Mouse (Mus musculus): ENCODE results near the gene Mlxip.
A peak's percentile ranks its signal among the peaks of the same experiment; 100 is the strongest.

Mlxip gene

DNA sequence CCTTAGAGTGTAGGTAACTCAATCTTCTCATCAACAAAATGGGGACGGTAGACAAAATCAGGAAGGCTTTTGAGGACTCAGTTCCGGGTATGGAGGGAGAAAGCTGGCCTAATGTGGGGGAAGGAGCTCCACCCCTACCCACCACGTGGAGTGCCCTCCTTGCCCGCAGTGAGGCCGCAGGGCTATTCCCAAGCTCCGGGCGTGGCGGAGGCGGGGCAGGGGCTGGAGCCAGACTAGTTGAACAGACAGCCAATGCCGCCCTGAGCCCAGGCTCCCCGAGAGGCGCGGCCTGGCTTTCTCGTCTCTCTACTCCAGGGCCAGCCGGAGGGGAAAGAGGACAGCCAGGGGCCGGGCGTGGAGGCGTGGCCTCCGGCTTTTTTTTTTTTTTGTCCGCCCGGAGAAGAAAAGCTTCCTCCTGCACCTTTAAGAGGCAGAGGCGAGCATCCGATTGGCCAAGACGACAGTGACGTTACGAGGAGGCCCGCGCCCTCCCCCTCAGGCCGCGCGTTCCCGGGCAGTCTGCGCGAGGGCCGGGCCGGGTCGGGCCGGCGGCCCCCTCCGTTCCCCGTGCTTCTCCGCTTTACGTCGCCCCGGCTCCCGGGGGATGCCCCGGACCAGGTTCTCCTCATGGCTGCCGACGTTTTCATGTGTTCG lies at the start of gene Mlxip:
Gene Mlxip (plus strand): TSS at position 496 of the 654 bp plus-strand sequence.
- DNase-seq (ENCODE audit: low read depth, low spot score) = peak; percentile 97

DNA sequence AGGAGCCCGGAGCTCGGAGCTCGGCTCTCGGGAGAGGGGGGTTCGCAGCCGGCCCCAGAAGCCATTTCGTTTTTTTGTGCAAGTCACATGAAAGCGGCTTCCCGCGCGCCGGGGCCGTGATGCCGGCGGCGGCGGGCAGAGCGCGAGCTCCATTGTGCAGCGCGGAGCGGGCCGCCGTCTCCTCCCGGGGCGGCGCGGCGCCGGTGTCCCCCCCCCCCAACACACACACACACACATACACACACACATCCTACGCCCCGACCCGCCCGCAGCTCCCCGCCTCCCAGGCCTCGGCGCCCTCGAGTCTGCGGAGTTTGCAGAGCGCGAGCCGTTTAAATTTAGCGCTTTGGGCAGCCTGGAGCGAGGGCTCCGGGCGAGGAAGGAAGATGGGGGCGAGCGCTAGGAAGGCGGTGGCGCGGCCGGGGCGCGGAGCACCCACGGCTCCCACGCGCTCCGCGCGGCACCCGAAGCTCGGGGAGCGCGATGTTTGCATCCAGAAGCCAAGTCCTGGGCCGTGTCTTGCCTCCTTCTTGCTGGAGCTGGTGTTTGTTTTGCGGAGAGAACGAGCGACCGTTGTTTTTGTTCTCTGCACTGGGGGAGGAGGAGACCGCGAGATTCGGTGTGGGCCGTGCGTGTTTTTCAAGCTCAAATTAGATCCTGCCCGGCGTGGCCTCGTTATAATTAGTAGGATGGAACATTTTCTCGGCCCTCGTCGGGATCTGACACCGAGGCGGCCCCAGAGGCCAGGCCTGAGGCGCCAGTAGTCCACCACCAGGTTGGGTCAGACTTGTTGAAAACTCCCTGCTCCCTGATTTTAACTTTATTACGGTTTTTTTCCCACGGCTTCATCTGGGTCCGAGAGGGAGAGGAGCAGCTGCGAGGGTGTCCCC lies 49.4 kb upstream of the Mlxip start:
- DNase-seq (ENCODE audit: low read depth, low spot score) = peak; percentile 78

DNA sequence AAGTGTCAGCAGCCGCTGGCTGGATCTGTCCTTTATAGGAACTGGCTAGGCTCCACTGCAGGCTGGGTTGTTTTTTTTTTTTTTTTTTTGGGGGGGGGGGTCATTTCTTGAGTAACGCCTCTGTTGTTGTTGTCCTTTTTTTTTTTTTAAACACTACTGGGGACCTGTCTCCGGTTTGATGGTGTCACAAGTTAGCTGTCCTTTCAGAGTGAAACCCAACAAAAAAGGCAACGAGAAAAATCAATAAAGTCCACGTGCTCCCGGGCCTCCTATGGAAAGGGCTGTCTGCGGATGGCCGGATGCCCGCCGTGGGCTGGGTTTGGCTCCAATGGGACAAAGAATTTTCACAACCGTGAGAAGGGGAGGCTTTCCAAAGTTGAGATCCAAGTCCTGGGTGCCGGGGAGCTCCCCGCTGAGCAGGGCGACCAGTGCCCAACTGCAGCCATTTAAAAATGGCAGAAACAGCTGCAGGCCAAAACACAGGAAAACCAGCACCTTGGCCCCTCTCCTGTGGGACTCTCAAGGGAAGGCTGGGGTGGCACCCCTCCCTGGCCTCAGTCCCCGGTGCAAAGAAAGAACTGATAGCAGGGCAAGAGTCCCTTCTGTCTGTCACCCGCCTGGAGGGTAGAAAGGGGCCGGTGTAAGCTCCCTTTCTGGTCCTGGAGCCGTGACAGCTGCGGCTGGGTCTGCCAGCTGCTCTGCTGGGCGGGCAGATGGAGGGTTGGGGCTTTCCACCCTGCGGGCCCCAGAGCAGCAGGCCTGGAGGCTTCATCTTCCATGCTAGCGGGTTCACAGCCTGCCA lies 48.5 kb upstream of the Mlxip start:
- peak; percentile 92 for DNase-seq (ENCODE audit: low read depth, low spot score)

DNA sequence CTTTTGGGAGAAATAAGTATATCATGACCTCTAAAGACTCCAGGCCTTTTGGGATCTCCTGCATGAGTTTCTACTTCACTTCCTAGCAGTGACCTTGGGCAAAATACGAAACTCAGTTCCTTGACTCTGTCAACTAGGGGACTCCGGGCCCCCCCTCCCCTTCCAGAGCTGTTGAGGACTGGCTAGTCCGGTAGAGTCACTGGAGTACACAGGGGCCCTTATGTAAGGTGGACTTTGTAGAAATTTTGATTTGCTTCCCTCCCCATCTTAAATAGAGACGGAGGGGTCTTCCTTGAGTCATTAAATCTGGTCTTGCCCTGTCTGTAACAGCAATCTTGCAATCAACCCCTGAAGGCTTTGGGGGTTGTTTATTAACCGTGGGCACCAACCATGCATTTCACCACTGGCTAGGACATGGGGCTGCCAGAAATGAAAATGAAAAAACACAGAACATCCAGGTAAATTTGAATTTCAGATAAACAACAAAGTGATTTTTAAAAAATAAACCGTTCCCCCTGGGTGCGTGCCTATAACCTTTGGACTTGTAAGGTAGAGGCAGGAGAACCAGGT lies 47.8 kb upstream of the Mlxip start:
- no peak for DNase-seq (ENCODE audit: low read depth, low spot score)

DNA sequence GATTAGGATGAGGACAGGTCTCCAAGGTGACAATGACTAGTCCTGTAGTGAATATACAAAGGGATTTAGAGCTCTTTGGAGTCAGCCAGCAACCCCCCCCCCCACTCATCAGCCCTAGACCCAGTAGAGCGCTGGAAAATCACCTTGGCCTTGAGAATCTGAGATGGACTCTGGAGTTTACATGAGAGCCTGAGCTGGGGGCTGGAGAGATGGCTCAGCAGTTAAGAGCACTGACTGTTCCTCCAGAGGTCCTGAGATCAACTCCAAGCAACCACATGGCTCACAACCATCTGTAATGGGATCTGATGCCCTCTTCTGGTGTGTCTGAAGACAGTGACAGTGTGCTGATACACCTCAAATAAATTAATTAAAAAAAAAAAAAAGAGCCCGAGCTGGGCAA lies 46.6 kb upstream of the Mlxip start:
- DNase-seq (ENCODE audit: low read depth, low spot score) = no peak

DNA sequence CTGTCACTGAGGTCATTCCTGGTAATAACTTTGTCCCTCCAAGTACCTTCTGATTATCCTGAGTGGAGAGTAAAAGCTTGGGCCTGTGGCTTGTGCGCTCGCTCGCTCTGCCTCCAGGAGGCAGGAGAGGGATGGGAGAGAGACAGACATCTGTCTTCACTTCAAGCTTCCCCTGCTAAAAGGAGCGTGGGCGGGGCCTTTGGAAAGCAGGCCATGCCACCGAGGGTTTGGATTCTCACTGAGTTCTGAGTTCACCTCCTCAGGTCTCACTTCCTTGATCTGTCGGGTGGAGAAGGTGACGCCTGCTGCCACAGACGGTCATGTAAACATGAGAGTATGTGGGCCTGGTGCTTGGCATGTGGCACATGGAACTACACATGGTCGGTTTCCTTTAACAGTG lies 44.2 kb upstream of the Mlxip start:
- DNase-seq (ENCODE audit: low read depth, low spot score) = peak; percentile 56

DNA sequence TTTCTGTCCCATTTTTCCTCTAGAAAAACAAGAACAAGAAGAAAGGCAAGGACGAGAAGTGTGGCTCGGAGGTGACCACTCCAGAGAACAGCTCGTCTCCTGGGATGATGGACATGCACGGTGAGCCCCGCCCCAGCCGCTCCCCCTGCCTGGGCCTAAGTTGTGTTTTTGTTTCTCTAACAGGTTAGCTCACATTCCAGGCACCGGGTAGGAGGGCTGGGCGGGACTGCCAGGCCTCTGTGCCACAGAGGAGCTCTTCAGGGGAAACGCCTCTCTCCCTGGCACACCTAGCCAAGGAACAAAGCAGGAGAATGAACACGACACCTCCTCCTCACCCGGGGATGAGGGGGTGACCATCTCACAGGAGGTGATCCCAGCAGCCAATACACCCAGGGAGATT lies 38.7 kb upstream of the Mlxip start:
- DNase-seq (ENCODE audit: low read depth, low spot score) = no peak

DNA sequence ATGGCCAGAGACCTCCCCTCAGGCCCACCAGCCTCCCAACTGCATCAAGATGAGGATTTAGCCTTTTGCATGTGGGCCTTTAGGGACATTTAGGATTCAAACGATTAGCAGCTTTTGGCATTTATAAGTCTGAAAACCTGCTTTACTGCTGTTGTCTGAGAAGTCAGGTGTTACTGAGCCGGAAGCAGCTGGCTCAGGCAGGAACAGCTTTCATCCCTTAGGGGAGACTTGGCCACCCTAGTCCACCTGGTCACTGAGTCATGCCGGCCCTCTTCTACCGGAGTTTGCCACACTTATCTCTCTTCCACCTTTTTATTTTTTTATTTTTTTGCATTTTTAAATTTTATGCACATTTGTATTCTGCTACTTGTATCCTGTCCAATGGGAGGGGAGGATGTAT lies 37.3 kb upstream of the Mlxip start:
- no peak for DNase-seq (ENCODE audit: low read depth, low spot score)

DNA sequence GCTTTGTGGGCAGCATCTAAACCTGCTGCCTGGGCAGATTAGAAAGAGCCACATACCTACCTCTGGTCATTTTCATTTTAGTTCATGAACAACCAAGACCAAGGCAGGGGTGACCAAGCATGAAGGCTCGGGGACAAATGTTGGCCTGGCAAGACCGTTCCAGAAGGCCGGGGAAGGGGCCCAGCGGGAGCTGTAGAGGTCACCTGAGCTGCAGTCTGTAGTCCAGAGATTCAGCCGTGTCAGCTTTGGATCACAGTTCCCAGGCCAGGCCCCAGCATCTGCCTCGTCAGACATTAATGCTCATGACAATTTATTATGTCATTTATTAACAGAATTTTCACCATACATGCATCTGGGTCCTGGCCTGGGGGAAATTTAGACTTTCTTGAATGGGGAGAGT lies 35.2 kb upstream of the Mlxip start:
- no peak for DNase-seq (ENCODE audit: low read depth, low spot score)

DNA sequence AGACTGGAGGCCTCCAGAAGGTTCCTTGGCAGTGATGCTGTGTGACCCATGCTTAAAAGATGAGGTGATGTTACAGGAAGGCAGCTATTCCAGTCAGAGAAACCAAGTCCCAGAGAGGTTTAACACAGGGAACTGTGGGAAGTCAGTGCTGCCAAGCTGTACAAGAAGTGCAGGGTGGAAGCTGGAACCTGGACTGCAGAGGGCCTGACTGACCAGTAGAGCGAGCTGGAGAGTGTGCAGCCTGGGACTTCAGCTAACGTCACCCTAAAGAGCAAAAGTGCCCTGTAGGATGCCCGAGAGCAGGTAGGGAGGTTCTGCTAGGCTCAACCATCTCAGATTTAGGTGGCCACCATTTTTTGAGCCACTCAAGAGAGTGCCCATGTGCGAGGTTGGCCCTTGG lies 31.7 kb upstream of the Mlxip start:
- DNase-seq (ENCODE audit: low read depth, low spot score) = no peak

DNA sequence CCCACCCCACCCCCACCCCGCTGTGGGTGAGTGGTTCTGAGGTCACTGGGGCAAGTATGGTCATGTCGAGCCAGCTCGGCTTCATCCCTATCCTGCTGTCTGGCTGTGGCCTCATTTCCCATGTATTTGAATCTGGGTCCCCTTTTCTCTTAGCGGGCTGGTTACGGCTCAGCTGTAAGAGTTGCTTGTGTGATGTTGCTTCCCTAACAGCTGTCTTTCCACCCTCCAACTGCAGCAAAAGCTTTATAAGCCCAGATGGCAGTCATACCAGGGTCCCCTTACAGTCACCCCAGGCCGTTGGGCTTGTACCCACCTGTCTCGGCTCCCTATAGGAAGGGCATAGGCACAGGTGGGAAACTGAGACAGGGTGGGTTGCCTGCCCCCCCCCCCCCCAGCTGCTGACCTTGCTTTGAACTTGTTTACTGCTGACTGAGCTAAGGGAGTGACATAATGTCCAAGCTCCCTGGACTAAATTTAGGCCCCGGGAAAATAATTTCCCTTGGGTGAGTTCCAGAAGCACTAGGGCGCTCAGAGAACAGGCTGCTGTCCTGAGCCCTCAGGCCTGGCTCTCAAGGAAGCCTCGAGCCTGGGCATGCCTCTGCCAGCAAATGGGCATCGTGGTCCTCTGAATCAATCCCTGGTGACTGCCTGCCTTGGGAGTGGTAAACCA lies 30.2 kb upstream of the Mlxip start:
- no peak for DNase-seq (ENCODE audit: low read depth, low spot score)

DNA sequence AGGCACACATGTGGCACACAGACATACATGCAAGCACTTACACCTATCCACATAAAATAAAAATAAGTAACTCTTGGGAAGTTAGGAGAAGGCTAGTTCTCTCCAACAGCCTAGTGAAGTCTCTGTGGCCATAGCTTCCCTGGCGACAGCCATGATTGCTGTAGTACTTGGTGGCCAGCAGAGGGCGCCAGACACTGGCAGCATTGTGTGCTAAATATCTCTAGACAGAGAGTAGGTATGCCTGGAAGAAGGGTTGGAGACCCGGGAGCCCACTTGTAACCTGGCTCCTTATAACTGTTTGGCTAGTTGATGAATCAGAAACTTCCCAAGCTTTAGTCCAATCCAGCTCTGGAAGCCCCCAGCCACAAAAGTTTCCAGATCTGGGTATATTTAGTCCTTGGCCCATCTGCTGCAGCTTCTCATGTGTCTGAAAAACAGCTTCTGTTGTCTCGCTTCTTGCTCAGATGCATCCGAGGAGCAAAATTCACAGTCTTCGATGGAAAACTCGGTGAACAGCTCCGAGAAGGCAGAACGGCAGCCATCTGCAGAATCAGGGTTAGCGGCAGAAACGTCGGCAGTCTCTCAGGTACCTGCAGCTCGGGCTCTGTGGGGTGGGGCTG lies 25.6 kb upstream of the Mlxip start:
- DNase-seq (ENCODE audit: low read depth, low spot score) = peak; percentile 60

DNA sequence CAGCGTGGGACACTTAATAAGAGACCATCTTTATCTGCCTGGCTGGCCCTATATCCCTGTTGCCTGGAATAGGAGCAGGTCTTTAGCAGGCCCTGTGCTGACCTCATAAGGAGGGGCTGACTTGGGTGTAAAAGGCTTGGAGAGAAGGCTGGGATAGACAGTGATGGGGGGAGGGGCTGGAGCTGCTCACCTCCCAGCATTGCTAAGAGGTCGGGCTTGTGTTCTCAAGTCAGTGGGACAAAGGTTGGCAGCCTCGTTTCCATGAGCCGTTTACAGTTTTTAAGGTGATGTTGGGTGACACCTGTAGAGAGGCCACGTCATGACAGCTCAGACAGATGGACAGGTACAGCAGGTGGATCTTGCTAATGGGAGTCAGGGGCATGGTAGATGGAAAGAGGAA lies 24.5 kb upstream of the Mlxip start:
- no peak for DNase-seq (ENCODE audit: low read depth, low spot score)

DNA sequence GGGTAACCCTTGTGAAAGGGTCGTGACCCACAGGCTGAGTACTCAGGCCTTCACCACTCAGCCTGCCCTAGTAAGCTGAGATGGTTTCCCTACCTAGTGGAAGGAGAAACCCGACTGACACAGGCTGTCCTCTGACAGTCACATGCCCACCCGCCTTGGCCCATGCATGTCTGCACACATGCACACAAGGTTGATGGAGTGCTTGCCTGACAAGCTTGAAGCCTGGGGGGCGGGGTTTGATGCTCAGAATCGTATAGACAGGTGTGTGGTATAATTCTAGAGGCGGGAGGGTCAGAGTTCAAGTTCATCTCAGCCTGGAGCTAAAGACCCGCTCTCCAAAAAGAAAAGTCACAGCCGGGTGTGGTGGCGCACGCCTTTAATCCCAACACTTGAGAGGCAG lies 19.3 kb upstream of the Mlxip start:
- DNase-seq (ENCODE audit: low read depth, low spot score) = no peak

DNA sequence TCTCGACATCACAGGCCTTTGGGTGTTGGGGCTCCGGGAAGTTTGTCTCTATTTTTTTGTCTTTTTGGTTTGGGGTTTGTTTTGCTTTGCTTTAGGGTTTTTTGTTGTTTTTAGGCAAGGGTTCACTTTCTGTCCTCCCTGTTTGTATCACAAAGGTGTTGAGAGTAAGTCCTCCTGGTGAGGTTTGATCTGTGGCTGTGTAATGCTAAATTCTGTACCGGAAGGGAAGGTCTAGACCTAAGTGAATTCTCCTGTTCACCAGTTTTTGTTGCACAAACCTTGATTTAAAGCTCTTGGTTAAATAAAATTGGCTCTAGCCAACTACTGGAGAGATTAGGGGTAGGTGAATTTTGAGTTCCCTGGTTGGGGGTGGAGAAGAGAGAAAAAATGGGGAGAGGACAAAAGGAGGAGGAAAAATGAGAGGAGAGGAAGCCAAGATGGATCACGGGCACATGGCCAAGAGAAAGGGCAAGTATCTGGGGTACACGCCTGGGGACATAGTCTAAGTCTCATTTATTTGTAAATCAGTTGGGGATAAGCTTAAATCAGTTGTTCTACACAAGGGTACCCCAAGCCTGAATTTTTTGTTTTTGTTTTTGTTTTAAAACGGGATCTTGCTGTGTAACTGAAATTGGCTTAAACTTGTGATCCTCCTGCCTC lies 18.7 kb upstream of the Mlxip start:
- DNase-seq (ENCODE audit: low read depth, low spot score) = no peak

DNA sequence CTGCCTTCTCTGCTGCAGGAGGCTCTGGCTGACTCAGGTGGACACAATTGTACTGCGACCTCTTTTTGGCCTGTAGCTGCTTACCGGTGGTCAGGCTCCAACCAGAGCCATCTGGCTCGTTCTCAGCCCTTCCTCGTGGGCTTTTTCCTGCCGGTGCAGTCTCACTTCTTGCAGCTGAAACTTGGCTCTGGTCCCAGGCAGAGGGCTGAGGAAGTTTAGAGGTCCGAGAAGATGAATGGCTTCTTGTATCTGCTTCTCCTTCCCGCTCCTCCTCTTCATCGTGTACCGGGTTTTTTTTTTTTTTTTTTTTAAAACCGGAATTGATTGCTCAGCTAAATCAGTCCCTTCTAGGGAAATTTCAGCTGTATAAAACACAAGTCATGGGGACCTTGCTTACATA lies 18.0 kb upstream of the Mlxip start:
- DNase-seq (ENCODE audit: low read depth, low spot score) = peak; percentile 49

DNA sequence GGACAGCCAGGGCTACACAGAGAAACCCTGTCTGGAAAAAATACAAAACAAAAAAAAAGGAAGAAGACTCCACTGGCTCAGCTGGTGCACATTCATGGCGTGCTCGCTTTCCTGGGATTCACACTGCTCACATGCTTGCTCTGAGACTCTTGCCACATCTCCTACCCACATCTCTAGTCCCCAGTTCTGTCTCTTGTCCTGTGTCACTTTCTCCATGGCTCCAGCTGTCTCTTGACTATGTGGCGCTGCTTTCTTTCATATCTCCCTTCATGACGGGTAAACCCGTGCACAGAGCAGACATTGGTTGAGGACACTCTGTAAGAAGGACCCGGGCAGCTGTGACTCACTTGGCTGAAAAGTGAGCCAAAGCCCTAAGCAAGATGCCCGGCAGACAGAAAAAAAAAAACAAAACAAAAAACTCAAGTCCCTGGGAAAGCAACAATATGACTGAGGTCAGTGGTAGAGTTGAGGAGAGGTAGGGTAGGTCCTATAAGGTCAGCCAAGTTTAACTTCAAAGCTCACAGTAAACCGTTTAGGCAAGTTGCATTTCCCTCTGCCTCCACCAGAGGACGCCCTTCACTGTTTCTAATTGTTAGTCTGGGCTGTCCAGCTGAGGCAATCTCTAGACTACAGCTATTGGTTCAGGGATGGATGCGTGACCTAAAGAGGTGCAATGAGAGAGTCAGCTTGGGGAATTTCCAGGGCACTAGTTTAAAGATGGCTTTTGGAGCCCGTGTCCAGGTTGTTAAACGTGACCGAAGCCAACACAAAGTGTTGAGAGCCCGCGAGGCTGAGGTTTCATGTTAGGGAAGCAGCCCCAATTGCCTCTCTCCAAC lies 17.3 kb upstream of the Mlxip start:
- peak; percentile 82 for DNase-seq (ENCODE audit: low read depth, low spot score)

DNA sequence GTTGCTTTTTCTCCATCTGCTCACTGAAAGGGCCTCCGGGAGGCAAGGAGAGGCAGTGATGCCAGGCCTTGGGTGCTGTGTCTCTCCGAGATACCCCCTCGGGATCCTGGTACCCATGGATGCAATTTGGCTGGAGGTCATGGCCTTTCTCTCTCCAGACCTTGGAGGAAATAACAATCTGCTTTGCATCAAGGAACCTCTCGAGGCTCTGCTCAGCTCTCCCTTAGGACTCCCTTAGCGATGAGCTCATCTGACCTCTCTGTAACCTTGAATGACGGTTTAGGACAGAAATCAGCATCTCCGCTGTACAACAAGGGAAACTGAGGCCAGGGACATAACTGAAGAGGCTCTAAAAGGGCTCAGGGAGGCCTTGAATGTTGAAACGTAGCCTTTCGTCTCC lies 15.9 kb upstream of the Mlxip start:
- no peak for DNase-seq (ENCODE audit: low read depth, low spot score)

DNA sequence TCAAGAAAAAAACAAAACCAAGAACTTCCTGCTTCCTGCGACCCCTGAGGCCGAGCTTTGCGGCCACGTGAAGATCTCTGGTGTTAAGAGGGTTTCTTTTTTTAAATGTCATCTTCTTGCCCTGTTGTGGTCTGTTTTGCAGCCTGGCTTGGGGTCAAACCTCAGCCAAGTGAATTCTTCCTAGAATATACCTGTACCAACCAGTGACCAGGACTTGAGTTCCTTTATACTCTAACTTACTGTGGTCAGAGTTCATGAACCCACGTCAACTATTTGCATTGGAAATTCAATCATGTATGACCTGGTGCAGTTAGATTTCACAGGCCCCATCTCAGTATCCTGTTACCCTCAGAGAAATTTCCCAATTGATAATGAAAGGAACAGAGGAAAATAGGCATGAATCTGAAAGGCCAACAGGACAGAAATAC lies 15.1 kb upstream of the Mlxip start:
- peak; percentile 76 for DNase-seq (ENCODE audit: low read depth, low spot score)

DNA sequence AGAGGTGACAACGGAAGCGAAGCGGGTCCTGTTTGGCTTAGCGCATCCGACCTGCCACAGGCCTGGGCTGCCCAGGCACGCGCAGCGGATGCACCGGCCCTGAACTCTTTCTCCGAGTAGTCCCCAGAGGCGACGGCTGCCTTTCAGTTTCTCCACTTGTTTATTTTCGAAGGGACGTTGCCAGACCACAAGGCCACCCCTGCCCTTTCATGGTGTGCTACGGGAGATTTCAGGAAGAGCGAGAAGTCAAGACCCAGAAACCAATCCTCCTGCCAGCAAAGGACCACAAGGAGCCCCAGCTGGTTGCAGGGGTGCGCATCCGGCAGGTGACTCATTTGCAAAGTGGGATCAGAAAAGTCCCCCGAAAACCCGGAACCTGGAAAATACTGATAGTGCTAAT lies 12.6 kb upstream of the Mlxip start:
- peak; percentile 87 for DNase-seq (ENCODE audit: low read depth, low spot score)
